Mouse (Mus musculus): ENCODE measurements around the gene Sars2. TPM values are rescaled to one million over a fixed set of nuclear protein-coding genes. Genes with fewer than 3 reads are reported as not detected.

Gene Sars2
- polyA plus RNA-seq, 1 experiment: 9.9 TPM

DNA sequence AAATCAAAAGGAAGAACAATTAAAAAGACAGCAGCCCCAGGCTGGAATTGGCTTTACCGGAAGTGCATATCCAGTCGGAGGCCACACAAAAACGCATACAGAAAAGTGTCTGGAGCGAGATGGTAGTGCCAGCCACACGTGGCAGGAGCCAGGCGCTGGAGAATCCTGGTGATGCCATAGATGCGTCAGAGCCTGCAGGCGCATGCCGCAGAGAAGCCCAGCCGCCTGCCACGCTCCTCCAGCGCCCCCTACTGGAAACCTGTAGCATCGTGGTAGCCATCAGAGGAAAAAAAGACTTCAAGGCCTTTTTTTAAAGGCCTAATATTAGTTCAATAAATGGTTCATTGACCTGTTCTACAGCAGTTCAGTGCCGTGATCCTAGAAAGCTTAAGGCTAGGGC, 15.2 kb upstream of the Sars2 start:
- DNase-seq (ENCODE audit: low spot score): peak; percentile 56

DNA sequence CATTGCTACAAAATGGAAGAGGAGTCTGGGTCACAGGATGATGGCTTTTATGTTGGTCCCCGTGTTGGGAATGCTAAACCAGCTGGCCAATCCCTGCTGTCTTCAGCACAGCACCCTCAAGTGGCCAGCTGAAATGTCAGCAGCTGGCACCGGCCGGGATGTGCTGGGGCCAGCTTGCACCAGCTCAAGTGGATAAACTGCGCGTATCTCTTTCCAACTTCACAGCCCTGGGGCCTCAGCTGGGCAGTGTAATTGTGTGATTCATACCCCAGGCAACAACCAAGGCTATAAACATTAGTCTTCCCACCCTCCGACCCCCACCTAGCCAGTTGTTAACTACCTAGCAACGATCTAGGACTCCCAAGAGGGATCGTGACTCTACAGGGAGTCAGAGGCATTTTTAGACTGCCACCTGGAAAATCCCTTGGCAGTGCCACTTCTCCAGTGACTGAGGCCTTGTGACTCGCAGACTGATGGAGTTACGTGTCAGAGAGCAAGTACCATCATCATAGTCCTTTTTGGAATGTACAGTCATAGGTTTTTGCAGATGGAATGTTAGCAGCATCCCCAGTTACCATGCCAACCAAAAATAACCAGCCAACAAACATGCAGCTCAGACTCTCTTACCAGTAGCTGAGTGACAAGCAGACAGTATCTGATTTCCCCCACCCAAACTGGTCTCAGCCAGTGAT, 14.0 kb upstream of the Sars2 start:
- no peak for DNase-seq (ENCODE audit: low spot score)

DNA sequence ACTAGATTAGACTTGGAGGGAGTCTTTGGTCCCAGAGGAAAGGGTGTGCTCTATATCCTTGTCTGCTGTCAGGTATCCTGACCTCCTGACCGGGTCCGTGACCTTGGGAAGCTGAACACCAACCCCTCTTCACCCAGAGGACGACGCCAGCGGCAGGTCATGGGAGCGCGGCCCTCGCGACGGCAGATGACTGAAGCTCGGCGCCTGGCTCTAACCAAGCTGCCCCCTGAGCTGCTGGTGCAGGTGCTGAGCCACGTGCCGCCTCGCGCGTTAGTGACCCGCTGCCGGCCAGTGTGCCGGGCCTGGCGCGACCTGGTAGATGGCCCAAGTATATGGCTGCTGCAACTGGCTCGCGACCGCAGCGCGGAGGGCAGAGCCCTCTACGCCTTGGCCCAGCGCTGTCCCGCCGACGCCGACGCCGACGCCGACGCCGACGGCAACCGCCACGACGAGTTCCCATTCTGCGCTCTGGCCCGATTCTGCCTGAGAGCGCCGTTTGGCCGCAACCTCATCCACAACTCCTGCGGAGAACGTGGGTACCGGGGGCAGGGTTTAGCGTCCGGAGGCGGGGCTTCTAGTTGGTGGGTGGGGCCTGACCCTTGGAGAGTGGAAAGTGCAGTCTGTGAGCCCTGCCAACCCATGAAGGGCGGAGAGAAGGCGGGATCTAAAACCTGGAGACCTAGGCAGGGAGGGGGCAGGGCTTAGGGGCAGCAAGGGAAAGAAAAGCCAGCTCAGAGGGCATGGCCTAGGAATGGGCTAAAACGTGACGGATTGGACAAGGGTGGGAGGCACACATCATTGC, 9.2 kb upstream of the Sars2 start:
- peak; percentile 41 for DNase-seq (ENCODE audit: low spot score)

DNA sequence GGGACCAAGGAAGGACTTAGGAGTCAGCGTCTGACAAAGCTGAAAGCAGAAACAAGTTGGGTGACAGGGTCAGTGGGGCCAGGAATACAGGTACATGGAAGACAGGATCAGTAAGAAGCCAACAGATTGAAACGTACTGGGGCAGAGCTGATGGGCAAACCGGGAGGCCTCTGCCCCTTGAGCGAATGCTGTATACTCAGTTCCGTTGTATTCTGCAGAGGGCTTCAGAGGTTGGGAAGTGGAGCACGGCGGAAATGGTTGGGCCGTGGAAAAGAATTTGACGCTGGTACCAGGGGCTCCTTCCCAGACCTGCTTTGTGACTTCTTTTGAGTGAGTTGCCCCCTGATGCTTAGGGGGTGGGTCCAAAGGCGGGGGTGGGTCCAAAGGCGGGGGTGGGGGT, 8.6 kb upstream of the Sars2 start:
- DNase-seq (ENCODE audit: low spot score): no peak

GRCm38 (mm10) chr7:28735701-28736100, 6.1 kb upstream of the Sars2 start:
- DNase-seq (ENCODE audit: low spot score): no peak

- no peak for DNase-seq (ENCODE audit: low spot score)
Measured at GRCm38 (mm10) chr7:28739829-28740228, 2.0 kb upstream of the Sars2 start.

DNA sequence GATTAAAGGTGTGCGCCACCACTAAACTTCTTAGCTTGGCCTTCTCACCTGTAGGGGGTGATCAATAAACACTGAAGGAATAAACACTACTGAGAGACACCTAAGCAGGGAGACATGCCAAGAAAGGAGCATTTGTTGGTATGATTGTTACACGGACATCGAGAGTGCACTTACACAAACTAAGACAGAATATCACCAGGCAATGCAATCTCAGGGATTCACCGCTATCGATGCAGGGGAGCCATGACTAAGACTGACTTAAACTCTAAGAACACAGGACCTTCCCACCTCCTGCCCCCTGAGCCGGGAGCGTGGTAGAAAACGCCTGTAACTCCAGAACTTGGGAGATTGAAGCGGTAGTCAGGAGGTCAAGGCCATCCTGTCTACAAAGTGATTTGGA, 843 bp upstream of the Sars2 start:
- no peak for DNase-seq (ENCODE audit: low spot score)

DNA sequence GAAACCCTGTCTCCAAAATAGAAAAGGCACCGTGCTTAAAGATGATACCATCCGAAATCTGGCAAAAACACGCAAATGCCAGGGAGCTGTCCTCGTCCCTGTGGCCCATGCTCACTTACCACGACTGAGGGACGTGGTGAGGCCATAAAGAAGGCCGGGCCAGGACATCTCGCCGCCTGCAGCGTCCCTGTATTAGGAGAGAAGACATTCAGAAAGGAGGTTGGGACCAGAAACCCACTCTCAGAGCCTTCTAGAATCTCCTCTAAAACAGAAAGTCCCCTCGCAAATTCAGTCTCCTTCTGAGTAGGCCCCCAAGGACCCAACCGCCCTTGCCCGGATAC, 454 bp upstream of the Sars2 start:
- DNase-seq (ENCODE audit: low spot score): no peak

DNA sequence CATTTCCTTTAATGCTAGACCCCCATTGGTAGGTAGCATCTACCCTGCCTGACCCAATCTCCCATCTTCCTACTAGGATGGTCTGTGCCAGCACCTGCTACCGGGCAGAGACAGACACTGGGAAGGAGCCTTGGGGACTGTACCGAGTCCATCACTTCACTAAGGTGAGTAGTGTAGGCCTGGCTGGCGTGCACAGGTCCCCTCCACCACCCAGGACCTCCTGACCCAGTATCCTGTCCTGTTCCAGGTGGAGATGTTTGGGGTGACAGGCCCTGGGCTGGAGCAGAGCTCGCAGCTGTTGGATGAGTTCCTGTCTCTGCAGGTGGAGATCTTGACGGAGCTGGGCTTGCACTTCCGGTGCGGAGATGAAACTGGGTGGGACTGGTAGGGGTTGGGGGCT, 8.1 kb downstream of the Sars2 start:
- no peak for DNase-seq (ENCODE audit: low spot score)

DNA sequence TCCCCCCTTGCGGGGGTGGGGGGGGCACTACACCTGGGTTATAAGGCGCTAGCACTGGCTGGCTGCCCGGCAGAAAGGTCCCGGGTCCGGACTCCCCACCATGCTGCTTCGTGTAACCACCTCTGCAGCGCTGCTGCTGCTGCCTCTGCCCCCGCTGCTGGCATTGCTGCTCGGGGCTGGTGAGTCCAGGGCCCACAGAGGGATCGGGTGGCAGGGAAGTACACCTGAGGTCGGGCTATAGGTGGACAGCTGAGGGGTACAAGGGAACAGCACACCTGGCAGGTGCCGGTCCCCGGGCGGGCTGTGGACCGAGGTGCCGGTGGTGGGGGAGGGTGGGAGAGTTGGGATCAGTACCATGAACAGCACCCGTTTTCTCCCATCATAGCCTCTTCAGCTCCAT, 14.3 kb downstream of the Sars2 start, which contains the start of gene Ccer2:
TSS of gene Ccer2 (plus strand) at position 96 of the 400 bp plus-strand sequence.
- no peak for DNase-seq (ENCODE audit: low spot score)

GRCm38 (mm10) chr7:28758623-28759022, 16.8 kb downstream of the Sars2 start:
- DNase-seq (ENCODE audit: low spot score): no peak

DNA sequence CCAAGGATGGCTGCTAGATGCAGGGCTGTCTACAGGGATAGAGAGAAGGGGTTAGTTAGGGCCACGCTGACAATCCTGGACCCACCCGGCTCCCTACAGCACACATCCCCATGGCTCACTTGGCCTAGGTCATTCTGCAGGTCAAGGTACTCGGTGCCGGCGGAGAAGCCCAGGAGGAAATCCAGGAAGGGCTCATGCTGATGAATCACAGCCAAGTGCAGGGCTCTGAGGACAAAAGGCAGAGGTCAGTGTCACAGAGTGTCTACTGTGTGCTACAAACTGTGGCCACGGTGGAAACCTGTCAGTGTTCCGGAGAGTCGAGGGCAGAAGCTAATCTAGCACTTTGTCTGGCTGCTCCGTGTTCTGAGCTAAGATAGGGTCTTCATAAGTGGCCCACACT, 20.1 kb downstream of the Sars2 start:
- no peak for DNase-seq (ENCODE audit: low spot score)

DNA sequence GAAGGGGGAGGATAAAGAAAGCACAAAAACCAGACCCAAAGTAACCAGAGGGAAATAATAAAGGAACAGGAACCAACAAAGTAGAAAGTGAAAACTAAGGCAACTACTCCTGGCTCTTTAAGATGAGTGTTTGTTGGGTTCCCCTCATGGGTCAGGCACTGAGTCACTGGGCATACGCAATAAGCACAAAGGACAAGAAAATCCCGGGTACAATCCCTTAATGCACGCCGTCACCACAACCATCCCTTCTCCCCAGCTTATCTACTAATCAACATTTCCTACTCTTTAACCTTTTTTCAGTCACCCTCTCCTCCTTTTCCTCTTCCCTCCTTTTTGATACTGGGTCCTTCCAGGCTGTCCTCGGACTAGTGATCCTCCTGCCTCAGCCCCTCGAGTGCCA, 23.4 kb downstream of the Sars2 start:
- no peak for DNase-seq (ENCODE audit: low spot score)

- peak; percentile 79 for DNase-seq (ENCODE audit: low spot score)
Measured at GRCm38 (mm10) chr7:28766173-28766879, 24.5 kb downstream of the Sars2 start, which contains the start of gene Sirt2. Gene Sirt2, plus strand, starts transcription at chr7:28766735.

DNA sequence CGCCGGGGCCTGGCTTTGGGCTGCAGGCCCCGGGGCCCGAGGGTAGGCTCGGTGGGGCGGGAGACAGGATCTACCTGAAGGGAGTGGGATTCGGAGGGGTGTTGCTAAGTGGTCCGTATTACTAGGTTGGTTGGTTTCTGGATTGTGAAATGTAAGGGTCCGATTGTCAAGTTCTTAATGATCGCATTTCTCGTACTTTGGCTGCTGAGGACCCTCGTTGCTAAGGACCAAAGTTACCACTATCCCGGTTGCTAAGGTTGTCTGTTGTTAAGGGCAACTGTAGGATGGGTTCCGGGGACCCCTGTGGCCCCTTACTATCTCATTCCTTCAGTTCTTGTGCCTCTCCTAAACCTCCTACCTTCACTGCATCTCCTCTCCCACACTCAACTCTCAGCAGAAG, 25.1 kb downstream of the Sars2 start:
- DNase-seq (ENCODE audit: low spot score): no peak

GRCm38 (mm10) chr7:28767462-28767965, 25.7 kb downstream of the Sars2 start, which contains the start of gene Nfkbib:
Gene Nfkbib, minus strand, starts transcription at chr7:28767512.
- no peak for DNase-seq (ENCODE audit: low spot score)

GRCm38 (mm10) chr7:28769414-28769958, 27.7 kb downstream of the Sars2 start:
- DNase-seq (ENCODE audit: low spot score): no peak

GRCm38 (mm10) chr7:28770309-28770708, 28.5 kb downstream of the Sars2 start:
- DNase-seq (ENCODE audit: low spot score): no peak

DNA sequence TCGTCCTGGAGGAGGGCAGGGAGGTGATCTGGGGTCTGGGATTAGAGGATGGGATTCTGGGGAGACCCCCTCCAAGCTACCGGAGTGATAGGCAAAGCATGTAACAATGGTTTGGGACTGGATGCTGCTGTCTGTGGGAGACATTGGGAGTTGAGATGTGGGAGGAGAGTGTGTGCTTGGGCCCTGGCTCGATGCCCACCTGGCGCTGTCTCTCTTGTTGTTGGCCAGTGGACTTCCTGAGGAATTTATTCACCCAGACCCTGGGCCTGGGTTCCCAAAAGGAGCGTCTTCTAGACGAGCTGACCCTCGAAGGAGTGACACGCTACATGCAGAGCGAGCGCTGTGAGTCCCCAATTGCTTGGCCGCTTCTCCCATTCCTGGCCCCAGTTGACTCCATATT, 30.1 kb downstream of the Sars2 start:
- DNase-seq (ENCODE audit: low spot score): no peak

GRCm38 (mm10) chr7:28773163-28773562, 31.4 kb downstream of the Sars2 start:
- DNase-seq (ENCODE audit: low spot score): no peak

DNA sequence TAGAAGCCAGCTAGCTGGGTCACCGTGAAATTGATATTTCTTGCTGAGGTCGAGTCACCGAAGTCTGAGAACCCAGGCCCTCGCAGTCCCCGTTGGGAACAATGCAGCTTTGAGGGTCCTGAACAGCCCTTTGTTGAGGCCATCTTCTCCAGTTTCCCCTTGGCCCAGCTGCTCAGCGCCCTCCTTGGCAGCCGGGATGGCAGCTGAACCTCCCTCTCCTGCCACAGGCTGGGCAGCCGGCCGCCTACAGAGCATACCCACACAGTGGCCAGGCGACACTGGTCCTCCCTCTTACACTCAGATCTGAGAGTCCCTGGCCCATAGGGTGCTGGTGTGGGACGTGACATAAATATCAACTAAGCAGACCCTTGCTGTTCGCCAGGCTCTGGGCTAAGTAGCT, 32.4 kb downstream of the Sars2 start:
- DNase-seq (ENCODE audit: low spot score): no peak

DNA sequence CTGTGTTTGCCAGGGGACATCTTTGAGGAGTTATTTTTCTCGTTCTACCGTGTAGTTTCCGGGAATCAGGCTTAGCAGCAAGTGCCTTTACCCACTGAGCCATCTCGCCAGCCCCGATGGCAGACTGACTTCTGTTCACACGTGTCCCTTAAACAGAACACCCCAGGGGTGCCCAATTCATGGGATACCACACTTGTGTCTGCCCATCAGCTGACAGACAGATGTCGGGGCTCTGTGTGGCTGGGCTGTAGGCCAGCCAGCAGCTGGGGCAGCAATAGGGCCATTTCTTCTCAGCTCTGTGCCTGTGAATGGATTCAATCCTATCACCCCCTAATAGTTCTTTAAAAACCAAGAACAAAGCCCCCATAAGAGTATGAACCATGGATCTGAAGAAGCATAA, 33.3 kb downstream of the Sars2 start:
- no peak for DNase-seq (ENCODE audit: low spot score)

Data from urinary bladder, adult 2 months (tissue).